Mouse (Mus musculus) large intestine, adult 2 months (tissue): ENCODE measurements around the gene Gm10985. TPM values are rescaled to one million over a fixed set of nuclear protein-coding genes. Genes with fewer than 3 reads are reported as not detected.

ENCODE experiments used
- DNase-seq: peaks from one replicate; pipeline ENCODE4 v3.0.0-alpha.2; 2012; ENCODE audit warnings: low read depth, low spot score
- WGBS: fragments of 180-500 bp; shearing (Covaris S2); methylation state at CpG from one replicate; pipeline ENCODE4 v1.1.7; 2018; 5-methylcytosine and 5-hydroxymethylcytosine counted together
- polyA plus RNA-seq: library from polyadenylated mRNA; depleted of rRNA; stranded (reverse); fragments of >200 nt; gene quantifications from 2 replicates; pipeline ENCODE4 v1.2.3, GENCODE M21; 2012; rRNA removed

Gm10985 gene
- not detected in 2 replicates for polyA plus RNA-seq

DNA sequence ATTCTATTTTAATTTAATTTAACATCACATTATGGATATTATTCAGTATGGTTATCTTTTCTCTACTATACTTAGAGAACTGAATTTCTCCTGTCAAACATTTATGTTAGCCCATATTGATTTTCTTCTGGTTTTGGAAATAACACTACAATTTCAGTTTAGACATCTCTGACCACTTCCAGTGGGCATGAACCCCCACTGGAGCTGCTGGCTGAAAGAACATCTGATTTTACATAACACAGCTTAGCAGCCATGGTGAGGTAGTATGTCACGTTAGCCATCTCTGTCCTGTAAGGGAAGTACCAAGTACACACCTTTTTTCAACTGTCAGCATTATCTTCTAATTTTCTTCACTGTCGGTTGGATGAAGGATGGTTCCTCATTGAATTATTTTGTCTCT is at the start of gene Gm10985:
TSS of gene Gm10985 (plus strand) at position 301 of the 400 bp plus-strand sequence.
- no peak for DNase-seq
- 78% methylated on average over 2 of the region's 2 CpGs for WGBS

DNA sequence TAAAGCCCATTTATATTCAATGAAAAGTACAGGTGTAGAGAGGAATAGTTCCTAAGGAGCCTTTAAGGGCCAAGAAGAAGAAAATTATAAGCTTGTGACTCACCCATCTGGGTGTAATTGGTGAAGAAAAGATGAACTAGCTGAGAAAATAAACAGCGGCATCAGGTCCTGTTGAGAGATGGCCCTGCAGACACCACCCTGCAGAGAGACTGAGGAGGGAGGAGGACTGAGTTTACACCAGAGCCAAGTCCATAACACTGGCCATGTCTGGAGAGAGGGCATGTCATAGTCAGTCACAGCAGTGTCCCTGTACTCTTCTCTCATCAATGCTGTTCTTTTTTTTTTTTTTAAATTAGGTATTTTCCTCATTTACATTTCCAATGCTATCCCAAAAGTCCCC is 48.0 kb upstream of the Gm10985 start:
- 89% methylated on average over 1 of the region's 1 CpGs for WGBS

DNA sequence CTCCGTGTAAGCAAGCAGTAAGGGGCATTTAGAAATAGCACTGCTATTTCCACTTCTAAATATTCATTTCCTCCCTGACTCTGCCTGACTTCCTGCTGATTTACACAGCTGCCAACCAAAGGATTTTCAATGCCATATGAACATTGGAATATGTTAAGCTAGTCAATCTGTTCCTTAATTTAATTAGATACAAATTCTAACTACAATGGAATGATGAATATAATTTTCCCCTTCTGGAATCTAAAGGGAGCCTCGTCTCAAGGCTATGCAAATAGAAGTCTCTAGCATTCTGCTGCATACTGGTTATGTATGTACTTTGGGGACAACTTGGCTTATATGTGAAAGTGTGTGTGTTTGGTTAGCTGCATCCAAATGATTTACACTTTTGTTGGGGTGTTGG is 45.2 kb upstream of the Gm10985 start:
- WGBS = 47% methylated on average over 2 of the region's 2 CpGs
- no peak for DNase-seq

More for the DNA sequence above, 48.0 kb upstream of the Gm10985 start:
- DNase-seq = no peak

DNA sequence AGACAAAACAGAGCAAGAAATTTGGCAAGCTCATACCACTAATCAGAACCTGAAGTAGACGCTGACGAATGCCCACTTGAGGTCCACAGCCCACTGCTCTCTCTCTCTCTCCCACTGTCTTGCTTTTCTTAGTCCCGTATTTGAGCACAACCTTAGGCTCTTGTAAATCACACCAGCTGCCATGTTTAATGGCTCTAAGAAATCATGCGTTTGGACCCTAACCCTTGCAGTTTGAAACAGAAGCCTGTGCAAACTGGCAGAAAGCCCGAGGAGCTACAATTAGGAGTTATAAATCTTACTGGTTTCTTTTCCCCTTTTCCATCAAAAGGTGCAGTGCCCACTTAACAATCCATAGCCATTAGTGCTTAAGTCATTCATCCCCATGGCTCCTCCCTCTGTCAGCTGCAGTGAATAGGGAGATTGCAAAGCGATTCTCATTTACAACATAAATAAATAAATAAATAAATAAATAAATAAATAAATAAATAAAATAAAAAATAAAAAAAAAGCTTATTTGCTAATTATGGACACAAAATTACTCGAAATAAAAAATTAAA is 31.4 kb upstream of the Gm10985 start:
- WGBS = 28% methylated on average over 7 of the region's 7 CpGs
- DNase-seq = no peak

DNA sequence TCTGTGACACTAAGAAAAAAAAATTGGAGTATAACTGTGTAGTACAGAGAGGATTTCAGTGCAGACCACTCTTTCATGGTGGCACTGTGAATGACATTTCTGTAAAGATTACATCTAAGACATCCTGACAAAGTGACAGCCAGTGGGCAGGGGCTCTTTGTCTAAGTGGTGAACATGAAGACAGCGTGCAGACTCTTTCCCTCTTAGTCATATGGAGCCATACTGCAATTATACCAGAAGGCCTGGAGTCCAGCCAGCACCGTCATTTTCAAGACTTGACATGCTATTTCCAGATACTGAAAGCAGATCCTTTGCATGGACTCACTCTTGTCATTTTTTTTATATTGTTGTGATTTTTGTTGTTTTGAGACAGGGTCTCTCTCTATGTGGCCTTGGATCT is 10.6 kb upstream of the Gm10985 start:
- DNase-seq = no peak
- WGBS = 76% methylated on average over 2 of the region's 2 CpGs

DNA sequence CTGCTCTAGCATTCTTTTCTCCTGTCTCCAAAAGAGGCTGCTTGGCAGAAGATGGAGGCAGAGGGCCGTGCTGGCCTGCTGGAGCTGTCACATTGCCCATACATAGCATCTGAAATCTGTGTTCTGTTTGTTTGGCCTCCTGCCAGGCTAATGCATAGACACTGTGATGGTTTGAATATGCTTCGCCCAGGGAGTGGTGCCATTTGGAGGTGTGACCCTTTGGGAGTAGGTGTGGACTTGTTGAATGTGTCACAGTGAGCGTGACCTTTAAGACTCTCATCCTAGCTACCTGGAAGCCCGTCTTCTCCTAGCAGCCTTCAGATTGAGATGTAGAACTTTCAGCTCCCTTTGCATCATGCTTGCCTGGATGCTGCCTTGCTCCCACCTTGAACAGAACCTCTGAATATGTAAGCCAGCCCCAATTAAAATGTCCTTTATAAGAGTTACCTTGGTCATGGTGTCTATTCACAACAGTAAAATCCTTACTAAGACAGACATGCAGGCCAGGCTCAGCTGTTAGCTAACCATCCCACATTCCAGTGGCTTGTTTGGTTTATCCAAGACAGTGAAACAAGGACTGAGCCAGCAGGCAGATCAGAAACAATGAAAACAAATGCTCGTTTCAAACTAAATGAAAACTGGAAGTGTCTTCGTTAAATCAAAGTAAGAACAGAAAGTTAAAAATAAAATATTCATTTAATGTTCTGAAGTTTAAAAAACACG is 1.5 kb downstream of the Gm10985 start:
- WGBS = 42% methylated on average over 7 of the region's 7 CpGs
- no peak for DNase-seq

DNA sequence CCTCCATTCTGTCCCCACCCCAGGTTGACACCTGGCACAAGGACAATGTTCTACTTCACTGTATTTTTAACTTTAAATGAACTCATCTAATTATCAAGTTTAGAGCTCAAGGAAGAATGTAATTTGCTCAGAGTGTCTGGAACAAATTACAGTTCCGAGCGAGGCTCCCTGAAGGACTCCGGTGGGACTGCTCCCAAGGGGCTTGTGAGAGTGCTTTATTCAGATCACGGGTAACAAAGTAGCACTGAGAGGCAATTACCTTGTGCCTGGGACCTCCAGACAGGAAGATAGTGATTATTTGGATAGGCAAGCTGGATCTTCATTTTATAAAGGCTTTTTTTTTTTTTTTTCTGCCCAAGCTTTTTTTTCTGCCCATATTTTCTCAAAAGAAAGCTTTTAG is 2.8 kb downstream of the Gm10985 start:
- 78% methylated on average over 4 of the region's 4 CpGs for WGBS
- no peak for DNase-seq

DNA sequence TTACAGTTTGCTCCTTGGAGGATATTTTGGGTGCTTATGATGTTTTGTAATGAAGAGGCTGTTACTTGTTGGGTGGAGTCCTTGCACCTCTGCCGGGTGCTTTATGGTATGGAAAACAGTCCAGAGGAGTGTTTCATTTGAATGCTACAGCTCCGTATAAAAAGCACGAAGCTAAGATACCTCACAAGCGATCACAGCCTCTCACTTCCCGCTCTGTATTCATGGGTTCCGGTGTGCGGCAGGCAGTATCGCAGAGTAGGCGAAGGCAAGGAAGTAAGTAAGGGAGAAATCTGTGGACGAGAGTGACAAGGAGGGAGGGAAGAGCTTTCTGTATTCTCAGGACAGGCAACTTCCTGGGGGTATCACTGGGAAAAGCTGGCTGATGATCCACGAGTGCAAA is 3.4 kb downstream of the Gm10985 start:
- no peak for DNase-seq
- WGBS = 75% methylated on average over 11 of the region's 11 CpGs

DNA sequence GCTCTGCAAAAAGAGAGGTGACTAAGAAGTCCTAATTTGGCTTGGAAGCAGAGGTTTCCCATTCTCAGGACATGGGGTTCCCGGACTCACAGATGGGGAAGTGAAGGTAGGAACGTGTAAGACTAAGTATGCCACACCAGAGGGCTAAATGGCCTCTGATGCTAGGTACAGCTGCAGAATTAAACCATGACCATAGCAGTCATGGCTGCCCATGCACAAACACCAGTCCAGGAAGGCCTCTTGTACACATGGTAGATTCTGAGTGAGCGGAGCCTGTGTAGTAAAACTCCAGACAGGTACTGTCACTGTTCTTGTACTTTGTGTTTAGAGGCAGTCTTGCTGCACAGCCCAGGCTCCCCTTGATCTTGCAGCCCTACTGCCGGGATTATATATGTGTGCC is 9.4 kb downstream of the Gm10985 start:
- 85% methylated on average over 4 of the region's 4 CpGs for WGBS
- no peak for DNase-seq

DNA sequence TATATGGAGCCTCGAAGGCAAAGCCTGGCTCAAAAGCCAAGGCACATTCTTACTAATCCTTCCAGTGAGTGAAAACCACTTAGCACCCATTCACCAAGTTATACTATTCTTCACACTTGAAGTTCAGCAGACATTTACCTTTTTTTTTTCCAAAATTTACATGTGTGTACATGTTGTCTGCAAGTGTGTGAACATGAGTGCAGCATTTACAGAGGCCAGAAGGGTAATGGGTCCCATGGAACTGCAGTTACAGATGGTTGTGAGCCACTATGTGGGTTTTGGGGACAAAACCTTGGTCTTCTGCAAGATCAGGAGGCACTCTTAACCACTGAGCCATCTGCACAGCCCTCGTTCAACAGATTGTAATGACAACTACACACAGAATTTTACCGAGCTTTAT is 9.9 kb downstream of the Gm10985 start:
- 84% methylated on average over 3 of the region's 3 CpGs for WGBS
- no peak for DNase-seq

DNA sequence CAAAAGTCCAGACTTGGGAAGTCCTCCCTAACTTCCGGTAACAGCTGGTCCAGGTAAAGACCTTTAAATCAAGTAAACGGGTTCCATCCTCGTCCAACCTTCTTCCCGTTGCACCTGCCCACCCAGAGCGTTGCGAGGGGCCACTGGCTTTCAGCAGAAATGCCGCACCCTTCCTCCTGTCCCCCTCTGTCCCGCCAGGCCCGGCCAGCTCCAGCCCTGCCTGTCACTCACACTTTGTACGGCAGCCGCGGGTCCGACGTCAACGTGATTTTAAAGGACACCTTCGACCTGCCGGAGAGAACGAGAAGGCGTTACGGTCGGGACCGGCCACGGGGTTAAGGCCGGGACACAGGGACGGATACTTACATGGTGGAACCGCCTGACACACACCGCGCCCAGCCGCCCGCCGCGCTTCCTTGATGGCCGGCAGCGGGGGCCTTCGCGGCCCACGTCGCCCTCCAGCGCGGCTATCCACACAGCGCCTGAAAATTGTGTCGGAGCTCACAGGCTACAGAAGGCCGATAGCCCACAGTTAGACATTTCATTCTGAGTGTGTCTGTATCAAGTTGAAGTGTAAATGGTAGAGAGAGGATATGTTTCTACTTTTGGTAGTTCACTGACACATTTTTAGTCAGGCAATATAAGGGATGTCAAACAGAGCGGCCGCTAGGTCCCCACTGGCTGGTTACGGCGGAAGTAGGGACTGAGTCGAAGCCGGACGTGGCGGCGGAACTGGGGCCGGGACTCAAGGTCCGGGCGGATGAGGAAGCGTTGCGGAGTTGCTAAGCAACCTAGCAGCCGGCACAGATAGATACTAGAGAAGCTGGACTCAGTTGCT is 18.7 kb downstream of the Gm10985 start, which contains the start of gene Ufm1:
TSS of gene Ufm1 (minus strand) at position 448 of the 838 bp plus-strand sequence.
- under 1% methylated on average over 58 of the region's 58 CpGs for WGBS
- peak; percentile 87 for DNase-seq

DNA sequence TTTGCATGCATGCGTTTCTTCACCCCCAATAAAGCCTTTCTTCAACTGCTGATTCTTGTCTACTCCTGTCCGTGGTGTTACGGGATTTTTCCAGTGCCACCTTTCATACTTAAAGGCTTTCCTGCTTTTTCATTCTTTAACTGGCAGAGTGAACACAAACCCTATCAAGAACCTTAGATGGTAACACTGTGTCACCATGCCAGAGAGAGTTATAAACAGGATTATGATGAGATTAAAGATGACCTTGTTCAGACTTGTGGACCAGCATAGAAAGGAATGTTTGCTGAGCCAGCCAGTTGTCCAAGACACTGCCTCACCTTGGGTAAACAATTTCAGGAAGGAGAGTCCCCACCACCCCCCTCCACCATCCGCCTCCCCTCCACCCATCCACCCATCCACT is 23.3 kb downstream of the Gm10985 start:
- no peak for DNase-seq
- 37% methylated on average over 4 of the region's 4 CpGs for WGBS

DNA sequence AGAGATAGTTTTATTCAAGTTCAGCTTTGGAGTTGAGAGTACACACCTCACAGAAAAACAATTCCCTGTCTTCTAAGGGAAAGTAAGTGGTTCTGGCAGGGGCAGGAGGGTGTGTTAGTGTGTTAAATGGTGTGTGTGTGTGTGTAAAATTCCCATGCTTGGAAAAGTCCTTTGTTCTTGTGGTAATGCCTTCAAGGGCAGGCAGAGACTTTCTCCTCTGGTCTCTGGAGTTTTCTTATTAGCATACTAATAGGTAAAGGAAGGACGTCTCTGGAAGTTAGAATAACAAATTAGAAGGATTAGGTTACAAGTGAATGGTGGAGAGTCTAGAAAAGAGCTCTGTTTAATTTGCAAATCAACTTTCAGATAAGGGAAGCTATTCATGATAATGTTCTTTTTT is 24.4 kb downstream of the Gm10985 start:
- 40% methylated on average over 1 of the region's 1 CpGs for WGBS
- no peak for DNase-seq

DNA sequence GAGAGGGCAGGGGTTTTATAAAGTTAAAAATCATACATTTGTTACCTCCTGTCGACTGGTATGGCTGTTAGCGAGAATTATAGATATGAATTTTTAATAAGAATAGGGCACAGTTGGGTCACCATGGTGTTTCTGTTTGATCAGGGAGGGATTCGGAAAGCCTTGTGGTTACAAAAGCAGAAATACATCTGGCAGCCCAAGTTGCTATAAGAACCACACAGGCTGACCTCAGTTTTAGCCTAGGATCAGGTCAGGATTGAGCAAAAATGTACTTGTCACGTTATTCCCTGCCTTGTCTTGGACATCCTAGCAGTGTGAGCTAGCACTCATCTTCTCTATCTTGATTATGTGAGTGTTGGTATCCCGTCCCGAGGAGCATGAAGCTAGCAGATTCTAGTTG is 25.6 kb downstream of the Gm10985 start:
- WGBS = 78% methylated on average over 6 of the region's 6 CpGs
- DNase-seq = no peak

DNA sequence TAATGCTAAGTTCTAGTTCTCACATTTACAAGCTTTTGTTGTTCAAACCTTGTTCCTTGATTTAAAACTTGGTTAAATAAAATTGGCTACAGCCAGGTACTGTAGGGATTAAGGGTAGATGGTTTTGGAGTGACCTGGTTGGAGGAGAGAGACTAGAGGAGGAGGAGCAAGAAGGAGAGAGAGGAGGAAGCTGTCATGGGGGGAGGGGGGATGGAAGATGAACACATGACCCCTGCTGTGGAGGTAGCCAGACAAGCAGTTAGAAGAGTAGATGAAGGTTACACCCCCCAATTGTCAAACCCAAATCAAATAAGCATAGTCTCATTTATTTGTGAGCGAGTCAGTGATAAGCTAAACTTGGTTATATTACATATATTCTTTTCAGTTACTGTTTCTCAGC is 26.7 kb downstream of the Gm10985 start:
- DNase-seq = no peak
- WGBS = 88% methylated on average over 1 of the region's 1 CpGs

DNA sequence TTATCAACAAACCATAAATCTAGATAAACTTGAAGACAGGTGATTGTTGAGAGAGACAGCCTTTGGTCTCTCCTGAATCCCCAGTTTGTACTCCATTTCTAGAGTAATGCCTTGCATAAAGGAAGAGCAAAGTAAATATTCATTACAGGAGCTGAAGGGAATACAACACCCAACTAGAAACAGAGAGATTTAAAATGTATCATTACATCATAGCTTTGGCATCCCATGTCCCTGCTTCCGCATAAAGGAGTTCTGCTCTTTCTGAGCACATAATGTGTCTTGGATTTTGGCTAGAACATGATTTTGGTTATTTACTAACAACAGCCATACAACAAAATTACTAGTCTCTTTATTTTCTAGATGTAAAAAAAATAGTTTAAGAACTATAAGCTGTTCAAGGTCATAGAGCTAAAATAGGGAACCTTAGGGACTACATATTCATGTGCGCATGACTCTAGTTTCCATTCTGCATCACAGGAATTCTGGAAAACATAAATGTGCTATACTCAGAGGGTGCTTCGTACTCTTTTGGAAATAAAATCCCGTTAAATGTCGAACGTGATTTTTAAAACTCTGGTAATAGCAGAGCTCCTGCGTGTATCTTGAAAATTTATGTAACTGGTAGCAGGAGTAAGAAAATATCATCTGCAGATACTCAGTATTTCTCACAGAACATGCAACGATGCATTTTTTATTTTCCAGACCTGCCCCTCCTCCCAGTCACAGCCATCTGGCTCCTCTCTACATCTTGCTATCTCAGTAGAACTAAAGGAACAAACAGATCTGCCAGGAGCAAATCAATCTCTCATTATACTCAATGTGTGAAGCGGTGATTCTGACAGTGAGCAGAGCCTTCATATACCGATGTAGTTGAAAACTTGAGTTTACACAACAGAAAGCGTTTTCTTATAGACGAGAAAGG is 46.0 kb downstream of the Gm10985 start:
- DNase-seq = no peak
- 75% methylated on average over 12 of the region's 12 CpGs for WGBS
